Mouse (Mus musculus): ENCODE data around the gene Gm10358. TPM values are rescaled to one million over a fixed set of nuclear protein-coding genes. Genes with fewer than 3 reads are reported as not detected.
"Not testable (repeated sequence)": the region's sequence is repeated elsewhere in the genome, so short reads cannot be mapped to it uniquely, and the experiment has no call there.

Gm10358 gene
- polyA plus RNA-seq (2012; fragmentation: generic; extraction: Trizol), result not detected
- long read RNA-seq, experiment 1, partial matches to known transcripts, result 0 of 1 reads
- long read RNA-seq, experiment 1, other reads (novel, unspliced or antisense), result 0 of 1 reads
- long read RNA-seq, experiment 2, result 0 reads

- Histone ChIP-seq H3K4me3 (ENCODE audit: insufficient read depth, poor library complexity, severe bottlenecking) (no peak within 1 kb of the TSS), H3K27me3 (ENCODE audit: control insufficient read depth, insufficient read depth, insufficient read length) (no peaks in the 10 kb centered on the region), H3K36me3 (ENCODE audit: control insufficient read depth, insufficient read depth) (no peaks in the 10 kb centered on the region), H3K79me3 (ENCODE audit: low read depth) (no peaks in the 10 kb centered on the region), H3K79me2 (ENCODE audit: control insufficient read depth, insufficient read depth) (no peaks in the 10 kb centered on the region), H3ac (ENCODE audit: control insufficient read depth, insufficient read length, low read depth) (no peak within 1 kb of the TSS)
- TF ChIP-seq MAX (IDR thresholded peaks at IDR 0.05), result no peak
- TF ChIP-seq FOSL1 (IDR thresholded peaks at IDR 0.05; ENCODE audit: insufficient read depth, low read length, poor library complexity, severe bottlenecking), result no peak
- no peak for TF ChIP-seq MYOG (IDR thresholded peaks at IDR 0.05; ENCODE audit: control insufficient read depth, extremely low read depth, insufficient read length)
- no peak for TF ChIP-seq MYOD1 (IDR thresholded peaks at IDR 0.05; ENCODE audit: control insufficient read depth, insufficient read length, low read depth)
- no peak for TF ChIP-seq CTCF (IDR thresholded peaks at IDR 0.05; ENCODE audit: control insufficient read depth, insufficient read depth, insufficient read length)
- TF ChIP-seq USF1 (IDR thresholded peaks at IDR 0.05; ENCODE audit: low read depth), result no peak
- TF ChIP-seq CEBPB (IDR thresholded peaks at IDR 0.05; ENCODE audit: low read depth), result no peak
Measured at GRCm38 (mm10) chr8:75406489-75406888, at the start of gene Gm10358. TSS of gene Gm10358 (minus strand) at chr8:75406589.

- Histone ChIP-seq H3ac (ENCODE audit: control insufficient read depth, insufficient read length, low read depth) (no peak within 1 kb of the TSS), H3K27me3 (ENCODE audit: control insufficient read depth, insufficient read depth, insufficient read length) (no peaks in the 10 kb centered on the region), H3K79me2 (ENCODE audit: control insufficient read depth, insufficient read depth) (no peaks in the 10 kb centered on the region), H3K4me3 (ENCODE audit: insufficient read depth, poor library complexity, severe bottlenecking) (no peak within 1 kb of the TSS), H3K36me3 (ENCODE audit: control insufficient read depth, insufficient read depth) (no peaks in the 10 kb centered on the region), H3K79me3 (ENCODE audit: low read depth) (no peaks in the 10 kb centered on the region)
- TF ChIP-seq CEBPB (IDR thresholded peaks at IDR 0.05; ENCODE audit: low read depth) (no peak), CTCF (IDR thresholded peaks at IDR 0.05; ENCODE audit: control insufficient read depth, insufficient read depth, insufficient read length) (no peak), USF1 (IDR thresholded peaks at IDR 0.05; ENCODE audit: low read depth) (no peak), MYOD1 (IDR thresholded peaks at IDR 0.05; ENCODE audit: control insufficient read depth, insufficient read length, low read depth) (no peak), MAX (IDR thresholded peaks at IDR 0.05) (no peak), MYOG (IDR thresholded peaks at IDR 0.05; ENCODE audit: control insufficient read depth, extremely low read depth, insufficient read length) (no peak), FOSL1 (IDR thresholded peaks at IDR 0.05; ENCODE audit: insufficient read depth, low read length, poor library complexity, severe bottlenecking) (no peak)
Measured at GRCm38 (mm10) chr8:75448394-75448793, 42.0 kb upstream of the Gm10358 start, which contains the start of gene Iqcm. TSS of gene Iqcm (plus strand) at chr8:75448694.

GRCm38 (mm10) chr8:75415696-75416095, 9.3 kb upstream of the Gm10358 start:
- H3K4me3 ChIP-seq (ENCODE audit: insufficient read depth, poor library complexity, severe bottlenecking); H3K79me3 ChIP-seq (ENCODE audit: low read depth); H3ac ChIP-seq (ENCODE audit: control insufficient read depth, insufficient read length, low read depth); H3K79me2 ChIP-seq (ENCODE audit: control insufficient read depth, insufficient read depth); H3K27me3 ChIP-seq (ENCODE audit: control insufficient read depth, insufficient read depth, insufficient read length); H3K36me3 ChIP-seq (ENCODE audit: control insufficient read depth, insufficient read depth): not testable (repeated sequence)

GRCm38 (mm10) chr8:75384770-75385290, 21.6 kb downstream of the Gm10358 start:
- TF ChIP-seq FOSL1 (IDR thresholded peaks at IDR 0.05; ENCODE audit: insufficient read depth, low read length, poor library complexity, severe bottlenecking), result no peak
- TF ChIP-seq USF1 (IDR thresholded peaks at IDR 0.05; ENCODE audit: low read depth), result no peak
- no peak for TF ChIP-seq MYOG (IDR thresholded peaks at IDR 0.05; ENCODE audit: control insufficient read depth, extremely low read depth, insufficient read length)
- no peak for TF ChIP-seq MAX (IDR thresholded peaks at IDR 0.05)
- Histone ChIP-seq H3K27me3 (ENCODE audit: control insufficient read depth, insufficient read depth, insufficient read length) (no peaks in the 10 kb centered on the region), H3K36me3 (ENCODE audit: control insufficient read depth, insufficient read depth) (no peaks in the 10 kb centered on the region), H3K4me3 (ENCODE audit: insufficient read depth, poor library complexity, severe bottlenecking) (no peak overlapping the region), H3K79me3 (ENCODE audit: low read depth) (no peaks in the 10 kb centered on the region), H3K79me2 (ENCODE audit: control insufficient read depth, insufficient read depth) (no peaks in the 10 kb centered on the region), H3ac (ENCODE audit: control insufficient read depth, insufficient read length, low read depth) (no peak overlapping the region)

- Histone ChIP-seq H3K36me3 (ENCODE audit: control insufficient read depth, insufficient read depth) (no peaks in the 10 kb centered on the region), H3K4me3 (ENCODE audit: insufficient read depth, poor library complexity, severe bottlenecking) (no peak overlapping the region), H3K79me3 (ENCODE audit: low read depth) (no peaks in the 10 kb centered on the region), H3K27me3 (ENCODE audit: control insufficient read depth, insufficient read depth, insufficient read length) (no peaks in the 10 kb centered on the region), H3ac (ENCODE audit: control insufficient read depth, insufficient read length, low read depth) (no peak overlapping the region), H3K79me2 (ENCODE audit: control insufficient read depth, insufficient read depth) (no peaks in the 10 kb centered on the region)
- TF ChIP-seq MYOD1 (IDR thresholded peaks at IDR 0.05; ENCODE audit: control insufficient read depth, insufficient read length, low read depth) (no peak), MYOG (IDR thresholded peaks at IDR 0.05; ENCODE audit: control insufficient read depth, extremely low read depth, insufficient read length) (no peak), MAX (IDR thresholded peaks at IDR 0.05) (no peak)
Measured at GRCm38 (mm10) chr8:75375530-75376123, 30.8 kb downstream of the Gm10358 start.

- Histone ChIP-seq H3K27me3 (ENCODE audit: control insufficient read depth, insufficient read depth, insufficient read length) (no peaks in the 10 kb centered on the region), H3K4me3 (ENCODE audit: insufficient read depth, poor library complexity, severe bottlenecking) (no peak overlapping the region), H3K79me3 (ENCODE audit: low read depth) (no peaks in the 10 kb centered on the region), H3K79me2 (ENCODE audit: control insufficient read depth, insufficient read depth) (no peaks in the 10 kb centered on the region), H3ac (ENCODE audit: control insufficient read depth, insufficient read length, low read depth) (no peak overlapping the region), H3K36me3 (ENCODE audit: control insufficient read depth, insufficient read depth) (no peaks in the 10 kb centered on the region)
- no peak for TF ChIP-seq MYOD1 (IDR thresholded peaks at IDR 0.05; ENCODE audit: control insufficient read depth, insufficient read length, low read depth)
- no peak for TF ChIP-seq MAX (IDR thresholded peaks at IDR 0.05)
- no peak for TF ChIP-seq CEBPB (IDR thresholded peaks at IDR 0.05; ENCODE audit: low read depth)
- TF ChIP-seq FOSL1 (IDR thresholded peaks at IDR 0.05; ENCODE audit: insufficient read depth, low read length, poor library complexity, severe bottlenecking), result no peak
- no peak for TF ChIP-seq MYOG (IDR thresholded peaks at IDR 0.05; ENCODE audit: control insufficient read depth, extremely low read depth, insufficient read length)
- no peak for TF ChIP-seq CTCF (IDR thresholded peaks at IDR 0.05; ENCODE audit: control insufficient read depth, insufficient read depth, insufficient read length)
- no peak for TF ChIP-seq USF1 (IDR thresholded peaks at IDR 0.05; ENCODE audit: low read depth)
Measured at GRCm38 (mm10) chr8:75372006-75372405, 34.4 kb downstream of the Gm10358 start.

Other genes starting within 250 kb of the Gm10358 start
- gene Rasd2, start 192.6 kb downstream of the Gm10358 start, polyA plus RNA-seq (2012; fragmentation: generic; extraction: Trizol), result not detected
- gene Iqcm, start 42.1 kb upstream of the Gm10358 start, polyA plus RNA-seq (2012; fragmentation: generic; extraction: Trizol), result not detected

Measured in C2C12 (cell line).